Mouse (Mus musculus): Measurements from ENCODE around the gene Cdx4. TPM values are rescaled to one million over a fixed set of nuclear protein-coding genes. Genes with fewer than 3 reads are reported as not detected.

Cdx4 gene
- not detected in 2 replicates for polyA plus RNA-seq (2012)

GRCm38 (mm10) chrX:103321146-103321545 lies at the start of gene Cdx4:
Gene Cdx4 (plus strand): TSS chrX:103321398.

GRCm38 (mm10) chrX:103356287-103356686 lies 35.1 kb downstream of the Cdx4 start, which contains the start of gene Chic1:
Gene Chic1 (plus strand): TSS chrX:103356476.

Other genes with a start within 250 kb of the Cdx4 start
- gene Nap1l2, start 134.8 kb upstream of the Cdx4 start, polyA plus RNA-seq (2012) = not detected in 2 replicates
- gene Chic1, start 35.1 kb downstream of the Cdx4 start, polyA plus RNA-seq (2012) = 0.01 TPM in 1 of 2 replicates, not detected in the other
- gene Tsx, start 93.1 kb downstream of the Cdx4 start, polyA plus RNA-seq (2012) = not detected in 2 replicates
- not detected in 2 replicates for gene Gm26992, start 100.6 kb downstream of the Cdx4 start, polyA plus RNA-seq (2012)

All from megakaryocyte-erythroid progenitor cell, adult 5 weeks (primary cell).